ENCODE assay signal across 8 mouse cellular contexts in genomic region chr6:87008887-87009286, GRCm38 (mm10). TPM values are rescaled to one million over a fixed set of nuclear protein-coding genes. Genes with fewer than 3 reads are reported as not detected.
DNase-seq lines count a peak whose midpoint lies in the region; ATAC-seq and TF ChIP-seq lines count a peak whose summit lies in the region.

Gene Nfu1 (plus strand): TSS chr6:87009236.

- H3K27me3 ChIP-seq in kidney, postnatal 0 days (ENCODE audit: insufficient read depth, low read length), result no peaks in the 10 kb centered on the region
- H3K27me3 ChIP-seq in intestine, embryonic 14.5 days (replicated peaks; ENCODE audit: control insufficient read depth, insufficient read depth, low read length), result no peaks in the 10 kb centered on the region

- H3K4me2 ChIP-seq in kidney, postnatal 0 days (ENCODE audit: low read length), result peak within 1 kb of the TSS; percentile 70
- peak within 1 kb of the TSS; percentile 64 for H3K4me2 ChIP-seq in intestine, embryonic 14.5 days (ENCODE audit: low read length)

- H3K9ac ChIP-seq in kidney, postnatal 0 days (ENCODE audit: low read depth, low read length), result peak within 1 kb of the TSS; percentile 91
- peak within 1 kb of the TSS; percentile 88 for H3K9ac ChIP-seq in intestine, embryonic 14.5 days (ENCODE audit: low read length)

- TF ChIP-seq CTCF in kidney, postnatal 0 days (IDR thresholded peaks at IDR 0.05; ENCODE audit: low read depth), result no peak

- WGBS in kidney, postnatal 0 days, result 69% methylated on average over 6 of the region's 6 CpGs
- WGBS in intestine, embryonic 14.5 days, result 82% methylated on average over 6 of the region's 6 CpGs

- no peaks in the 10 kb centered on the region for H3K9me3 ChIP-seq in kidney, postnatal 0 days (replicated peaks; ENCODE audit: low read length)
- H3K9me3 ChIP-seq in intestine, embryonic 14.5 days (ENCODE audit: control insufficient read depth, low read length), result no peaks in the 10 kb centered on the region

- H3K27ac ChIP-seq in kidney, postnatal 0 days, result peak within 1 kb of the TSS; percentile 87
- H3K27ac ChIP-seq in intestine, embryonic 14.5 days (ENCODE audit: low read depth), result peak within 1 kb of the TSS; percentile 73

- intact Hi-C loops in gastrocnemius, postnatal 14 days (cut with DNase I; ENCODE audit: low total_unique reads), result no loop called here

- ATAC-seq in kidney, postnatal 0 days (replicated peaks; ENCODE audit: low FRiP score, low read depth), result no peak
- no peak for ATAC-seq in intestine, embryonic 14.5 days (replicated peaks; ENCODE audit: low FRiP score, low TSS enrichment, low read depth)
- ATAC-seq in megakaryocyte progenitor cell, adult 5-6 weeks (replicated peaks; ENCODE audit: poor library complexity), result no peak

- no peaks in the 10 kb centered on the region for H3K36me3 ChIP-seq in kidney, postnatal 0 days (ENCODE audit: insufficient read depth, low read length)
- H3K36me3 ChIP-seq in intestine, embryonic 14.5 days (ENCODE audit: control insufficient read depth, insufficient read depth, low read length), result peaks cover 13% of the 10 kb centered on the region; the same call in 1 of the 2 replicates

- DNase-seq in kidney, postnatal 0 days (ENCODE audit: low spot score), result no peak
- no peak for DNase-seq in kidney, postnatal 36 days
- DNase-seq in adrenal gland, postnatal 25 days, result no peak
- no peak for DNase-seq in gastrocnemius, postnatal 14 days
- DNase-seq in intestine, embryonic 14.5 days (ENCODE audit: low spot score), result no peak
- no peak for DNase-seq in ovary, postnatal 14 days (ENCODE audit: low spot score)
- DNase-seq in embryo, embryonic 11 days, result no peak

- H3K4me3 ChIP-seq in kidney, postnatal 0 days (replicated peaks; ENCODE audit: low read depth, low read length), result peak within 1 kb of the TSS; percentile 82
- H3K4me3 ChIP-seq in intestine, embryonic 14.5 days (ENCODE audit: low read depth, low read length), result peak within 1 kb of the TSS; percentile 94

- H3K4me1 ChIP-seq in kidney, postnatal 0 days (replicated peaks; ENCODE audit: insufficient read depth, low read length), result 0 out of 2 replicates have a peak, but pooled peaks cover 4% of the 10 kb centered on the region
- H3K4me1 ChIP-seq in intestine, embryonic 14.5 days (replicated peaks; ENCODE audit: control insufficient read depth, insufficient read depth, low read length), result peaks cover 10% of the 10 kb centered on the region

RNA-seq across cellular contexts. Expression of gene Nfu1, which starts in this region (rescaled TPM):
- 115 and 119 TPM in 2 replicates for polyA plus RNA-seq in kidney, postnatal 0 days (2015; fragmentation: Nextera tagmentation; extraction: Ambion mirVana)
- total RNA-seq in adrenal gland, postnatal 25 days (2021), result 74.2 and 76.8 TPM in 2 replicates
- 10 to 100 TPM; 59.8 to 63.5 TPM for total RNA-seq in gastrocnemius, postnatal 14 days (2021)
- 94.3 and 97.4 TPM in 2 replicates for polyA plus RNA-seq in intestine, embryonic 14.5 days (2014; fragmentation: Nextera tagmentation; extraction: Ambion mirVana)
- 104 and 108 TPM in 2 replicates for total RNA-seq in megakaryocyte progenitor cell, adult 5-6 weeks (2015)
- 76.0 and 86.0 TPM in 2 replicates for total RNA-seq in megakaryocyte progenitor cell, adult 5-6 weeks (2017)
